Mouse (Mus musculus) heart, postnatal 0 days (tissue): ENCODE results near the gene Esrrg.

ENCODE experiments used
- CTCF ChIP-seq: IDR thresholded peaks from 2 replicates; pipeline ENCODE4 v1.5.1; 2016; ENCODE audit warnings: antibody characterized with exemption, control low read depth, low read depth
- EP300 ChIP-seq: IDR thresholded peaks from 2 replicates; pipeline ENCODE4 v1.6.1; 2016; ENCODE audit warnings: antibody characterized with exemption, low read depth

GRCm38 (mm10) chr1:187762641-187763450 is 154.3 kb downstream of the Esrrg start:
- TF ChIP-seq CTCF = no peak
- no peak for TF ChIP-seq EP300
